Mouse (Mus musculus) adipocyte (in vitro differentiated cells): ENCODE data around the gene Cldn14.
A peak's percentile ranks its signal among the peaks of the same experiment; 100 is the strongest.
"Not testable (repeated sequence)": the region's sequence is repeated elsewhere in the genome, so short reads cannot be mapped to it uniquely, and the experiment has no call there.

Experiments
- DNase-seq: peaks from one replicate; pipeline ENCODE4 v3.0.0-alpha.2; 2016; ENCODE audit warnings: low spot score

Cldn14 gene

DNA sequence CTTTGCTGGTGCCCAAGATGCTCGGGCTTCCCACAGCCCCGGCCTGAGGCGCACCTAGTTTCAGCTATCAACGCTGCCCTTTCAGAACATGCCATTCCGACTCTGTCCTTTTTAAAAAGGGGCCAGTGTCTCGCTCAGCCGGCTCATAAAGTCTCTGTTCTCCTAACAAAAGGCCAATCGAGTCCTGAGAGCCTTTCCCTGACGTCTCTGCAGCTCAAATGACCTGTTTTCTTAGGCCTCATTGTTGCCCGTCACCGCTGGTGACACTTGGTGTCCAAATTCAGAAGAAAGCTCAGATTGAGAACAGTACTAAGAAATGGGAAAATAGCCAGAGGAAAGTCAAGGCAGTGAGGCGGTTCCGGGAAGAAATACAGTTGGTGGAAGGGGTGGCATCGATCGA is at the start of gene Cldn14:
TSS of gene Cldn14 (minus strand) at position 101 of the 400 bp plus-strand sequence.
- no peak for DNase-seq

DNA sequence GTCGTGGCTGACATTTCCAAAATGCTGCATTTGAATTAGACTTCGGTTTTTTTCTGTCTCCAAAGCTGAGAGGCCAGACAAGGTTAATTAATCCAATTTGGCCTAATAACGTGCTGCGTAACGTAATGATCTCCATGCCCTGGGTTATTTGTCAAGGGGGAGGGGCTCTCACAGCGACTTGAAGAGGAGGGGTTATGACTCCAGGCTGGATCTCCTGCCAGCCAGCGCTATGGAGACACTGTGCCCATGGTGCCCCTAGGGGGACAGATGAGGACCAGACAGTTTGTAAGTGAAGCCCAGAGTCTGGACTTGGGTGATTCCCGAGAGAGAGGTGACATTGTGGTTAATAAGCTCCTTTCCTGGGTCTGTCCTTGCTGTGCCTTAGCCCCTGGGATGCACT is 46.9 kb upstream of the Cldn14 start:
- no peak for DNase-seq

DNA sequence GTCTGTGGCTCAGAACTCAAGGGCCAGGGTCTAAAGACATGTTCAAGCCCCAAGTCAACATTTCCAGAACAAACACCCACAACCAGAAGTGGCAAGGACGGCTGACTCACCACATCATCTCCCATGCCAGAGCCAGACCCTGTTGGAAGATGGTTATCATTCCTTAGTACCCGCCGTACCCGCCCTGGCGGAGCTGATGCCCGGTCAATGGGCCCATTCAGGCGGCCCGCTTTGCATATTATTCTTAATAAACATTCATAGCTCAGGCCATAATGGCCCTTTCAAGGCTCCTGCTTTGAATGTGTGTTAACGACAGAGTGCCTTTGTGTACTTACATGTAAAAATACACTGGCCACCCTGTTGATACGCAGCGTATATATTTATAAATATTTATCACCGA is 46.5 kb upstream of the Cldn14 start:
- no peak for DNase-seq

DNA sequence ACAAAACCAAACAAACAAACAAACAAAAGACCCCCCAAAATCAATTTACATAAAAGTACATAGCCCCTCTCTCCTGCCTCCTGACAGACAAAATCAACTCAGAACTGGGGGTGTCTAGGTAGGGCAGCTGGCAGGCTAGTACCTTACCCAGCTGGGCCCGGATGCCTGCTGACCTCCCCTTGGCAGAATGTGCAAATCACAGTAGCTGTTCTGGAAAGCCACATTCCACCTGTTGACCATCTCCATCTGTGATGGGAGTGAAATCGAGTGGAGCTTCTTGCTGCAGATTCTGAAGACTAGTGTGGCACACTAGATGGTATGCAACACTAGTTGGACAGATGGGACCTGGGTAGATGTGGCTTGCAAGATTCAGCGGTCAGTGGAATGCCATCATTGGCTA is 41.7 kb upstream of the Cldn14 start:
- DNase-seq, result no peak

DNA sequence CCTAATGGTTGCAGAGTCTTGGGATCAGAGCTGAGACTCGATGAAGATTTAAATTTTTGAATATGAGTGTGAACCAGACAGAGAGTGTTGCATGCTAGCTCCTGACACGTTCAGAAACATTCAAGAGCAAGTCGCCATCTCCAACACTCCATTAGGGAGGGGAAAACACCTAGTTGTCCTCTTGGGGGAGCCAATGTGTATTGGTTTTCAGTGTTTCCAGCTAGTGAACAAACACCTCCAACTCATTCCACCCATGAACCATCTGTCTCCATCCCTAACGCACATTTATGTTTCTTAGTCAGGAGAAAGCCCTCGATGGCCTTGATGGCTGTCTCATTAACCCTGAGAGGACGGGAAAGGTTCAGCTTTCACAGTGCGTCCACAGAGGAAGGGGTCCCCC is 36.4 kb upstream of the Cldn14 start:
- DNase-seq, result no peak

DNA sequence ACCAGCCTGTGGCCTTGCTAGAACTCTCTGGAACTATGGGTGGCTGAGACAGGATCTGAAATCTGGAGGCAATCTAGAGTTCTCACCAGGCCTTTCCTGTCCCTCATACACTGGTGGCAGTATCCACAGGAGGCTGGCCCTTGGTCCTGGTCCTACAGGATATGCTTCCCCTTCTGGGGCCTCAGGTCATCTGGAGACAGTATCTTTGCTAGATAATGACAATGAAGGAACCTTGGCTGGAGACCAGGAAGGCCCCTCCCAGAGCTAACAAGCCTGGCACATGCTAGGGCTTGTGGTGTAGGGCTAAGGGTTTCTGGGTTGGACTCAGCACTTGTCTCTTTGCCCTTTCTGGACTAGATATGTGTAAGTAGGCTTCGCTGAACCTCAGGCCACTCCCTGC is 35.2 kb upstream of the Cldn14 start:
- no peak for DNase-seq

DNA sequence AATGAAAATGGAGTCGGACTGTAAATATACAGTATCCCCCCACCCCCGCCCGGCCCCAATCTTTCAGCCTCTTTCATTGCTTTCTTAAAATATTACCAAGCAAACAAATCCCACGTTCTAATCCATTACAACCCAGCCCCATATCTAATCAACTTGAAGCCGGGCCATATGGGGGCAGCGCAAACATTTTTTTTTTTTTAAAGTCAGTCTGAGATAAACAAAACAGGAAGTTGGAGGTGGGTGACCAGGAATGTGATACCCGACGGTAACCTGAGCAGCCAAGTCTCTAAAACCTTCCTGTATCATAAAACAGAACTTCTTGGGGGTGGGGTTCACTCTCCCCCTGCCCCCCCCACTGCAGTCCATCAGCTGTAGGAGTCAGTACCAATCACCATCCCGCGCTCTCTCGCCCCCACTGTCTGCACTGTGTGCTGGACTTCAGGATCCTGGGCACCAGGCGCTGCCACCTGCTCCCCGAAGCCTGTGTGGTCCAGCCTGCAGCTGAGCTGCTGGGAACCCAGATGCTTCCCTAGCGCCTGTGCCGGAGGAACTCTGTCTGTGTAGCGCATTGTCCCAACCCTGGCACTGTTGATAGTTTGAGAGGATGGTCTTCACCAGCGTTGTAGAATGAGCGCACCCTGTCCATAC is 32.6 kb upstream of the Cldn14 start:
- no peak for DNase-seq

DNA sequence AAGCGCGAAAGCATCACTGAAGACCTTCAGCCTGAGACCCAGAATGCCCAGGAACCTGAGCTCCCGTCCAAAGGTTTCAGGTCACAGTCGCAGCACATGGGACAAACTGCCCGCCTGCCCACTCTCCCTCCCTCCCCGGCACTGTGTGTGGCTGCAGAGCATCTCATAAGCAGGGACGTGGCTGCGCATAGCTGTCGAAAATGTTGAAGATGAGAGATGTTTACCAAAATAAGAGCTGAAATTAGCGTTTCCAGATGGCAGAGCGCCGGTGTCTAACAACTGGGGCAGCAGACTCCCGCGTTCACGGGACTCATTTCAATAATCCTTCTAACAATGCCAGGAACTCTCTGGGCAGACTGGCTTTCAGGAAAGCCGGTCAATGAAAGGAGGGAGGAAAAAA is 31.8 kb upstream of the Cldn14 start:
- DNase-seq, result no peak

DNA sequence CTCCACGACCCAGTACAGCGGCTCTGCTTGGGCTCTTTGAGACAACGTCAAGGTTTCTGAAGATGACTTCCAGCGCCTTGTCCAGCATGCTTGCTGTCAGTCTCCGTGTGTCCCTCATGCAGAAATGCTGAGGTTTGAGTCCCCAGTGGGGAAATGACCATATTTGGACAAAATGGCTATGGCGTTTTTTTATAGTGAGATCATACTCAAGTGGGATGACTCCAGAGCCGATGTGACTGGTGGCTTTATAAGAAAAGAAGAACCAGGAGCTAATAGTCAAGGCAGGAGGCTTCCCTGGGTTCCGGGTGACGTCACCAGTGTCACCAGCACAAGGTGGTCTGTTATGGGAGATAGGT is 30.3 kb upstream of the Cldn14 start:
- no peak for DNase-seq

DNA sequence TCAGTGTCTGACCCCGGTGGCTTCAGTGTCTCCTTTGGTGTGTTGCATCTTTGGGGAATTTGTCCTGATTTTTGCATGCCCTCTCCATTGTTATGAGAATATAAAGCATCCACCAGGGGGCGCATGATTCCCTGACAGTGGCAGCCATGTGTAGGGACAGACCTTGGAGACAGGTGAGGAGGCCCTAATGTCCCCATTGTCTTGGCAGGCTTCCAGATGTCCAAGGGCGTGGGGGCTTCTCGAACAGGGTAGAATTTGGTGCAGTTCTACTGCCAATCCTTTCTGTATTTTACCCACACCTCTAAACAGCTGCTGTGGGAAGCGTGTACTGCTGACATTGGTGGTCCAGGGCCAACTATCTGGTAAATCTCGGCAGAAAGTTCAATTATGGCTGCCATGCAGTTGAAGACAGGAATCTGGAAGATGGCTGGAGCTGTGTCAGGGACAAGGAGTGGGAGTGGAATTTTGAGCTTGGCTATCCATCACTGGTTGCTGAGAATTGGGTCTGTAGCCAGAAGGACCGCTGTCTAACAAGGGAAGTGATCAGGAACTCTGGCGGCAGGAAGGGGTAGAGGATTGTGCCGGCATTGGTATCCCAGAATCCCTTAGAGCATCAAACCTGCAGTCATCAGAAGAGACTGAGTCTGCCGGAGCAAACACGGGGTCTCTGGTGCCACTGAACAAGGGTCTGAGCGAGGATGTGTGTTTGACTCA is 29.8 kb upstream of the Cldn14 start:
- DNase-seq, result peak; percentile 81

DNA sequence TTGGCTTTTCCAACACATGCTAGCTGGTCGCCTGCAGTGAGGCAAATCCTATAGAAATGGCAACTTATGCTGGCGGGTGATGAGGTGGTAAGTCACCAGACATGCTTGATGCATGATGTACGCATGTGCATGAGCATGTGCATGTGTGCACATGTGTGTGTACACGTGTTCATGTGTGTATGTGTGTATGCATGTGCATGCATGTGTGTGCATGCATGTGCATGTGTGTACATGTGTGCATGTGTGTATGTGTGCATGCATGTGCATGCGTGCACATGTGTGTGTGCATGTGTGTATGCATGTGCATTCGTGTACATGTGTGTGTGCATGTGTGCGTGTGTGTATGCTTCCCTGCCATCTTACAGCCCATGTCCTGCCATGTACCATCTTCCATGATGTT is 28.6 kb upstream of the Cldn14 start:
- DNase-seq, result no peak

DNA sequence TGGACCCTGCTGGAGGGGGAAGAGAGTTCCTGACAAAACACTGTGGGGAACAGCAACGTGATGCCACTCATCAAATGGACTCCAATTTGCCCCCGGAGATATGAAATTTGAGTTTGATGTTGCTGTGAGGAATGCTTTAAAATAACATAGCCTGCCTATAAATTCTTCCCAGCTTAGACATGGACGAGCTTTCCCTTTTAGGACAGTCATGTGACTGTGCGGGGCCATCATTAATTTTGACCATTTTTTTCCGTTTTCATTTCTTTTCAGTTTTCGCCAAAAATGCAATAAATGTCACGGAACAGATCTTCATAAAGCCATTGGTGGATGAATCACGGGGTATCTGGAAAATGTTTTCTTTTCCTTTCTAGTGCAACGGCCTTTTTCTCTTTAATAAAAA is 25.5 kb upstream of the Cldn14 start:
- no peak for DNase-seq

DNA sequence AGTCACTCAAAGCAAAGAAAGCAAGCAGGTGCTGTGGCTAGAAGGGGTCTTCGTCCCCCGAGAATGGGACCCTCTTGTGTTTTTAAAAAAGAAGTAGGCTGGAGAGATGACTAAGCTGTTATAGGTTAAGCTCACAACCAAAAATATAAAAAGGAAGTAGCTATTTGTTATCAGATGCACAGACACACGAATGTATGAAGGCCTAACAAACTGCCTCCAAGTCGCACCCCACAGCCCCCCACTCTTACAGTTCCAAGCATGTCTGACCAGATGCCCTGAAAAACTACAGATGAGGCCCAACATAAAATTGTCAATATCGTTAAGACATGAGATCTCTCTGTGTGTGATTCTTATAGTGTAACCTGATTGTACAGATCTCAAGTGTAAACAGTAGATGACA is 23.6 kb upstream of the Cldn14 start:
- DNase-seq, result no peak

DNA sequence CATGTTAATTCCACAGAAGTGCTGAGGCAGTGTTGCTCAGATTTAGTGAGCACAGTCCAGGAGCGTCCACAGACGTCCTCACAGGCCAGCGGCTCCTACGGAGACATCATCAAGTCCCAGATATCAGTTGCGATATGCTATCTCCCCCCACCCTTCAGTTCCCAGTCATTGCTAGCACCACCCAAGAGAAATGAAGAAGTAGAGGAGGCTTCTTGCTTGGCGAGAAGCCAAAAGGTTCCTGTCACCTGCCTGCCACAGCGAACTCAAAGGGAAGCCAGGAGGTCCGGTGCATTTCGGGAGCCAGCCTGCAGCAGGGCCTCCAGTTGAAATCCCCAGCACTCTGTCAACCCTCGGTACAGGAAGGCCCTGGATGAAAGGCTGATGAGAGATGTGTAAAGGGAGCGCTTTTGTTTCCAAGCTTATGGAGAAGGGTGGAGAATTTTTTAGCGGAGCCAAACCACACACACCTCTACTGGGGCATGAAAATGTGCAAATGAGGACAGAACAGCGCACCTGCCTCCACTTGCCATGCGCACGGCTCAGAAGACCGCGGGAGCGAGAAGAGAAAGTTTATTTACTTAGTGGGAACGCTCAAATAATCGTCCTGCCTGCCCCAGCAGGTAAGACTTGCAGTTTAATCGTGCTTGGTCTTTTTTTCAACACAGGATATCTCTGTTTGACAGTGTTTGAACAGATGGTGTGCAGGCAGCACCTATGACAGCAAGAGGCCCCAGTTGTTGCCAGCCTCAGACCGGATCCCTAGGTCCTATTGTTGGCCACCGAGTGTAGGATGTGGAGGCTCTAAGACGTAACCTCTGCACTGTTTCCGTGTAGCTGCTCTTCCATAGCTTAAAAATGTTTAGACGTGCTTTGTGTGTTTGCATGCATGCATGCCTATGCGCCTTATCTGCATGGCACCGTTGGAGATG is 15.0 kb upstream of the Cldn14 start:
- no peak for DNase-seq

DNA sequence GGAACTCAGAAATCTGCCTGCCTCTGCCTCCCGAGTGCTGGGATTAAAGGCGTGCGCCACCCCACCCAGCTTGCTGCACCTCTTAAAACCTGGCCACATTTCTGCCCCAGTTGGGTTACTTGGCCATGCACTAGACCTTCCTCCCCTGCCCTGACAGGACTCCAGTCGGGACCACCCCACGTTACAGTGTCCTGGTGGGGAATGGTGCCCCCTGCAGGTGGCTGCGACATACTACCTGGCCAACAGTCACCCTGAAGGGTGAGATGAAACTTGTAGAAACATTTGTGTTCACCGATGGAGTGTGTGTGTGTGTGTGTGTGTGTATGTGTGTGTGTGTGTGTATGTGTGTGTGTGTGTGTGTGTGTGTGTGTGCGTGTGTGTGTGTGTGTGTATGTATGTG is 11.1 kb upstream of the Cldn14 start:
- not testable (repeated sequence) for DNase-seq

DNA sequence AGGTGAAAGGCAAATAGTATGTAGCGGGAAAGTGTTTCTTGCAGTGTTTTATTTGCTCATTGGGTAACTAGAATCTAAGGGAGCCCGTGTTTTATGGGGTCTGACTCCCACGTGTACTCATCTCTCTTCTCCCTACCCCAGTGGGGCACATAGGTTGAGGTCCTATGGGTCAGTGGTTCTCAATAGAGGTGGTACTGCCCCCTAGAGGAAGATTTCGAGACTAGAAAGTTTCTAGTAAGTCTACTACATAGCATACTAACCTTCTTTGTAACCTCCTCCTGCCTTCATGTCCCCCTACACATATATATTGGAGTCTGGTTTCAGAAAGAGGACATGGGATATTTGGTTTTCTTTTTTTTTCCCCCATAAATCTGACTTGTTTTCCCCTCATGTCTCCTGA is 9.3 kb upstream of the Cldn14 start:
- no peak for DNase-seq

DNA sequence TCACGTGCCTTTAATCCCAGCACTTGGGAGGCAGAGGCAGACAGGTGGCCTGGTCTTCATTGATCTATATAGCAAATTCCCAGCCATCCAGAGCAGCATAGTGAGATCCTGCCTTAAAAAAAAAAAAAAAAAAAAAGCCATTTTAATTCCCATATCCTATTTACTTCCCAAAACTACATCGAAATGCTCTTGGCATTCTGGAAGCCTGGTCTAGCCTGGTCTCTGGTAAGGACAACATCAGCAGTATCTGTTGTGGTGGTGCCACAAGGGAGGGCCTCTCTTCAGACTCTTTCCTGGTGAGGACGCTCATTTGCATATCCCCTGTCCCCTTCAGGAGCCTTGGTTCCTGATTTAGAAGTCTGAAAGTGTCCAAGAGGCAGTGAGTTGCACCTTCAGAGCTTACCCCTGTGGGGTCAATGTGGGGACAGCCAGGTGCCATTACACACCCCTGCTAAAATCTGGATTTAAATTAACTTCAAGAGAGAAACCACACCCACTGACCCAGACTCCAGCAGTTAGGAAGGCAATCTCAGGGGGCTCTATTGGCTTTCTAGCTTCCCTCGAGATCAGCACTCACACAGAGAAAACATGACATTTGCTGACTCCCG is 6.0 kb upstream of the Cldn14 start:
- no peak for DNase-seq

DNA sequence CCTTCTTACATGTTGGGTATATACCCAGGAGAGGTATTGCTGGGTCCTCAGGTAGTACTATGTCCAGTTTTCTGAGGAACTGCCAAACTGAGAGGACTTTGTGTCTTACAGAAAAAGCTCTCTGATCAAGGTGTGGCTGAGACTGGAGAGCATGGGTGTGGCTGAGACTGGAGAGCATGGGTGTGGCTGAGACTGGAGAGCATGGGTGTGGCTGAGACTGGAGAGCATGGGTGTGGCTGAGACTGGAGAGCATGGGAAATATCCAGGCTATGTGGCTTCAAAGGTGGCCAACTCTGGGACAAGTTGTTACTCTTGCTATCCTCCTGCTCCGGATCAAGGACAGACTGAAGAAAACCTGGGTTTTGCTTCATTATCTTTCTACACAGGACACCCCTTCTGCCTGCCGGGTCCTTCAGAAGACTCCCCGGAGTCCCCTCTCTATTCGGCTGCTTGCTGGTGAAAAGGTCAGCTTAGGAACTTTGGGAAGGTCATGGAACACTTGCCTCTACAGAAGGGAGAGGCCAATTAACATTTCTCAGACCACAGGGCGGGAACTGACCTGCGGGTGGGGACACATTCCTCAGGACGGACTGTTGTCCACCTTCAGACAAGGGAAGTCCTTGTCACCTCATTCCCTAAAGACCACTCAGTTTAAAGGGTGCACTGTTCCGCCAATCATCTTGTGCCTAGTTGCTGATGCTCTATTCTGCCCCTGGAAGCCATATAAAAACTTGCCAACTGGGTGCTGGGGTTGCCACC is 4.9 kb upstream of the Cldn14 start:
- not testable (repeated sequence) for DNase-seq

DNA sequence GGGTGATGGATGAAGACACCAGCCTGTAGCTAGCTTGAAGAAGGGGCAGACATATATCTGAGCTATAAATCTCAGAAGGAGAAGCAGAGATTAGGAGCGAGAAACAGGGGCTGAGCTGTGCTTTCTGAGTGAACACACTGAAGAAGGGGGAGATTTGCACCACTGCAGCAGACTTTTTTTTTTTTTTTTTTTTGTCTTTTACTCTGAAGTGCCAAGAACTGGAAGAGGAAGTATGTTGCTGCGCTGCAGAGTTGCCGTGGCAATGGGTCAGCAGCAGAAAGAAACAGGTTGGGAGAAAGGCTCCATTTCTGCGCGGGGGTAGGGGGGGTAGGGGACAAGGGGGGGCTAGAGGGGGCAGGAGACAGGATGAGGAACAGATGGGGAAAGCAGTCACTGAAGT is 2.6 kb upstream of the Cldn14 start:
- no peak for DNase-seq

DNA sequence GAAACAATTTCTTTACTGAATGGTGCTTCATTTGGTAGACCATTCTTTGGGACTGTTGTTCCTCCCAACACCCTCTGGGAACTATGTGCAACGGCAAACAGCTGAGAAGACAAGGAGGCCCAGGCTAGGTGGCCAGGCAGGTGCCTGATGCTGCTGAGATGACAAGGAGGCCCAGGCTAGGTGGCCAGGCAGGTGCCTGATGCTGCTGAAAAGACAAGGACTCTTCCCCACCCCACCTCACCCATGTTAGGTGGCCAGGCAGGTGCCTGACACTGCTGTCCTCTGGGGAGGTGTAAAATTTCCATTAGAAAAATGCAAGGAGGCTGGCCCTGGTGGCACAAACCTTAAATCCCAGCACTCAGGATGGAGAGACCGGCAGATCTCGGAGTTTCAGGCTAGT is 2.0 kb upstream of the Cldn14 start:
- DNase-seq, result no peak

DNA sequence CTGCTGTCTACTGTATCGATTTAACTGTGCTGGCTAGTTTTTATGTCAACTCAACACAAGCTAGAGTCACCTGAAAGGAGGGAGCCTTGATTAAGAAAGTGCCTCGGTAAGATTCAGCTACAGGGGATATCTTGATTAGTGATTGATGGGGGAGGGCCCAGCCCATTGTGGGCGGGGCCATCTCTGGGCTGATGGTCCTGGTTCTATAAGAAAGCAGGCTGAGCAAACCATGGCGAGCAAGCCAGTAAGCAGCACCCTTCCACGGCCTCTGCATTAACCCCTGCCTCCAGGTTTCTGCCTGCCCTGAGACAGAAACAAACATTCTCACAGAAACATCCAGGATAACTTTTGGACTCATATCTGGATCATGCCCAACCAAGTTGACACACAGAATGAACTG is 1.5 kb upstream of the Cldn14 start:
- DNase-seq, result no peak

DNA sequence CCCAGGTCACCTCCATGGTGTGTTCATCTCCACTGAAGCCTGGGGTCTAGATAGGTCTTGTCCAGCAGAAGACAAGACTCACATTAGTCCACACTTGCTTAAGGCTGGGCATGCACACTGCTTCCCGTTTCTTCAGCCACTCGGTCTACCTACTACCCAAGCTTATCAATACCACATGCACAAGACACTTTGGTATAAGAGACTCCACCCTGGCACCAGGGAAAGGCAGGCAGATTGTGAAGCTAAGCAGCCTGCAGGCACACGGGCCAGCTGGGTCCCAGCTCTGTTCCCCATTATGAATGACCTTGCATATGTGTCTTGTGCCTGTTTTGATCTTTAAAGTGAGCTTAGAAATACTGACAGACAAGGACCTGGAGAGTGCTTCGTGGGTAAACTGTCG is 719 bp upstream of the Cldn14 start:
- DNase-seq, result no peak
